Mouse (Mus musculus): ENCODE measurements around the gene Fcna. TPM values are rescaled to one million over a fixed set of nuclear protein-coding genes. Genes with fewer than 3 reads are reported as not detected.

Gene Fcna
- total RNA-seq, 2 experiments from 2014 or later, result 1.1 to 1.4 TPM

DNA sequence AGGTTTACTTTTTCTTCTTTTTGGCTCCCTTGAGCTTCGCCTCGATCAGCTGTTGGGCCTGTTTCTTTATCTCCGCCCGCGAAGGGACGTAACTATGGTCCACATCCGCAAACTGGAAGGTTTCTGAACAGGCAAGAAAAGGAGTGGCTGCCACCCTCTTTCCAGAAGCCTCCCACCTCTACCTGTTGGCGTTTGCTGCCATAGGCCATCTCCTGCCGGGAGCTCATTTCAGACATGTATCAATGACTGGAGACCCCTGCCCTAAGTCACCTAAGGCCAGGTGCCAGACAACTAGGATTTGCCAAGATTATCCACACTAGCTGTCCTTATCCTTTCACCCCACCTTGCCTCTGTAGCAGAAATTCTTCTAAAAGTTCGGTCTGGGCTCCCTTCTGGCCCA is 19.2 kb downstream of the Fcna start:
- no peak for DNase-seq (ENCODE audit: low spot score in 2 of 2)

DNA sequence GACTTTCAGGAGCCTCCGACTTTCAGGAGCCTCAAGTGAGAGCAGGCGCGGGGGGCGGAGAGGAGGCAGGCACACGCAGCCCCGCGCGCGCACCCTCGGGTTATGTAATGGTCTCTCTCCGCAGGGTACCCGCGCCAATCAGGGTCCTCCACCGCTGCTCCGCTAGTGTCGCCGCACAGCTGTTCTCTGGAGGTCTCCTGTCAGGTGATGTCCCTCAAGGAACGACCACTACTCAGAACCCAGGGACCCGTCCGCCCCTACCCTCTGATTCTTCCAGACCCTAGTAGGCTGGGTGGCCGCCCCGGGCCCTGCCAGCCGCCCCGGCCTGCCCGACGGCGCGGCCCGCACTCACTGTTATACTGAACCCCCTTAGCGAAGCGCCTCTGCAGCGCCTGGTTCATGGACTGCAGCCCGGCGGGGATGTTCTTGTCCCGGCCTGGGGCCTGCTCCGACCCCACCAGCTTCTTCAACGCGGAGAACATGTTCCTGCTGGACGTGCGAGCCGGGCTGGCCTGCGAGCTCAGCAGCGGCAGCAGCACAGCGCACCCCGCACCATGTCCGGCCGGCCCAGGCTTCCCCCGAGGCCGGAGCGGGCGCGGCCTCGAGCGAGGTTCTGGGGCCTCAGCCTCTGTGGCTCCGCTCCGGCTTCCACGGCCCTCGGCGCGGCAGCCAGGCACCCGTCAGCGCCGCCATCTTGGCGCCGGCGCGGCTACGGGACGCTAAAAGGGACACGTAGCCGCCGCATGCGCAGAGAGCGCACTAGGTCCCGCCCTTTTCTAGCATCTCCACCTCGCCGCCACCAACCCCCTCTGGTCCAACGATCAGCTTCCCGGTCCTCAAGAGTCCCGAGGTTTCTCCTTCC is 19.8 kb downstream of the Fcna start, which contains the start of gene Rabl6:
TSS of gene Rabl6 (minus strand) at position 761 of the 862 bp plus-strand sequence.
- peak; percentile 87 to 92 for DNase-seq (ENCODE audit: low spot score in 2 of 2)

DNA sequence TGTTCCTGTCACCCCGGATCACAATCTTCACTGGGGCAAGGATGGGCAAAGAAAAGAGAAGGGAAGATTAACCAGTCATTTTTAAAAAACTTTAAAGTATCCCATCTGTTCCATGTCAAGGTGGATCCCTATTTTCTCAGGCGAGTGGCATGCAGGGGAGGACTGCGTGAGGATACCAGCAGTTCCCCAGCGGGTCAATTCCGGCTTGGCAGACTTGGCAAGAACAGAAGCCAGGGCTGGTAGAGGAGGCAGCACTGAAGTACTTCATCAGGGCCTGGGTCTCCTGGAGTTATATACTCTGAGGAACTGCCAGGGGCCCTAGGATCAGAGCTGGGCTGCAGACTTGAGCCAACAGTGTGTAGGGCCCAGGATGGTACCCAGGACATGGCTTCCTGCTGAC is 25.3 kb downstream of the Fcna start:
- no peak for DNase-seq (ENCODE audit: low spot score in 2 of 2)

- no peak for DNase-seq (ENCODE audit: low spot score in 2 of 2)
Measured at GRCm38 (mm10) chr2:25600037-25600436, 27.8 kb downstream of the Fcna start.

DNA sequence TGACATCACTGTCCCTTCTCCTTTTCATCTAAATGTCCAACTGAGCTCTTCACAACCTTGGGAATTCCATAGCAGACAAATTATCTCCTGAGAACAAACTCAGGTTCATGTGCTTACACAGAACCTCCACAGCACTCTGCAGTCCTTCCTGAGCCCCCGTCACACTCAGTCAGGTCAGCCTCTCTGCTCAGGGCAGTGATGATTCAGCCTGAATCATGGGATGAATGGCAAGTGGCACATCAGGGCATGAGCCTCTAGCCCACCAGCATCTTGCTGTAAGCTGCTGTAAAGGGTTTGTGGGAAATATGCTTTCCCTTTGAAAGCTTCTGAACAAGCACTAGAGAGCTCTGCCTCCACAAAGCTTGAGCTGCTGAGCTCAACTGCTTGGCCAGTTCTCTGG is 29.1 kb downstream of the Fcna start:
- no peak for DNase-seq (ENCODE audit: low spot score in 2 of 2)

- no peak for DNase-seq (ENCODE audit: low spot score in 2 of 2)
Measured at GRCm38 (mm10) chr2:25596765-25597510, 30.9 kb downstream of the Fcna start.

GRCm38 (mm10) chr2:25591863-25592262 is 36.0 kb downstream of the Fcna start:
- DNase-seq (ENCODE audit: low spot score in 2 of 2), result peak in 1 of 2 experiments; percentile 48

GRCm38 (mm10) chr2:25588227-25588907 is 39.5 kb downstream of the Fcna start:
- no peak for DNase-seq (ENCODE audit: low spot score in 2 of 2)

DNA sequence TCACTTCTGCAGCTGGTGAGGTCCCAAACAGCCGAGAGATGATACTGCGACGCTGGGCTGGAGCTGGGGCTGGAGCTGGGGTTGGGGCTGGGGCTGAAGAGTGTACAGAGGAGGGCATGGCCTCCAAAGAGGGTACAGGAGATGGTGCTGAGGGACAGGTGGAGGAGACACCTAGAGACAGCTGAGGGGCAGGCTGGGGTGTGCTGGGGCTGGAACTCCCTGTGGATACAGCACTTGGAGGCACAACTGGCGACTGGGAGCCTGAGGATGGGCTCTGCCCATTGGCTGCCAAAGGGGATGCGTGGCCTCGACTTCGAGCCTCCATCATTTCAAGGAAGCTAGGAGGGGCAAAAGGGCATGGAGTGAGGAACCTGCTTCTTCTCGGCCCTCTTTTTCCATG is 40.5 kb downstream of the Fcna start:
- DNase-seq (ENCODE audit: low spot score in 2 of 2), result no peak

DNA sequence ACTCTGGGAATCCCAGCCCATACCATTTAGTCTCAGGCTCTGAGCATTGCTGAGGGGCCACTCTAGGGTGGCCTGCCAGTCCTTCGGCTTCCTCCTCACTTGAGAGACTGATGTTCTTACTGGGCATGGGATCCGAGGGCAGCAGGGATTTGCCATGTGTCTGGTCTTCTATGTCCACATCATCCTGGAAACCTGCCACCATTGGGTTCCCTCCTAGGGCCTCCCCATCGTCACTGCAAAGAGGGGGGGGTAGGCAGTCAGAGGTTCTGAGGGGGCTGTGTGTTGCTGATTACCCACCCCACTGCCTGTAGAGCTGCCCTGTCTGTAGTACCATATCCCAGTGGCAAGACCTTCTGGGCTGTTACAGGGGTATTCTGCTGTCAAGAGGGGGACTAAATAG is 42.2 kb downstream of the Fcna start:
- no peak for DNase-seq (ENCODE audit: low spot score in 2 of 2)

- peak in 1 of 2 experiments; percentile 30 for DNase-seq (ENCODE audit: low spot score in 2 of 2)
Measured at GRCm38 (mm10) chr2:25584856-25585255, 43.0 kb downstream of the Fcna start.

DNA sequence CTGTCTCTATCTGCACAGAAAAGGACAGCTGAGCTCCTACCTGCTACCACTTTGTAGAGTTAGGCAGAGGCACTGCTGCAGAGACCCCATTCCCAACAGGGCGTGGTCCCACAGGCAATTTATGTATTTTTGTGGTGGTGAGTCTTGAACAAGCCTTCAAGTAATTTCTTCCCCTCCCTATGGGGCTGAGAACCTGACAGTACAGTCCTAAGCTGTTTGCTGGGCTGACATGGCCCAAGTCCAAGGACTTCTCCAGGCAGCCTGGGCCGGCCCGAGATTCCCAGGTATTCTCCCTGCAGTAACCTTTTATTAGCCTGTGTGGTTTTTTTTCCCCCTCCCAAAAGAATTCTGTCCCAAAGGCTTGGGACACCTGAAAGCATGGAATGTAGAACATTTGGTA is 43.7 kb downstream of the Fcna start:
- DNase-seq (ENCODE audit: low spot score in 2 of 2), result no peak

DNA sequence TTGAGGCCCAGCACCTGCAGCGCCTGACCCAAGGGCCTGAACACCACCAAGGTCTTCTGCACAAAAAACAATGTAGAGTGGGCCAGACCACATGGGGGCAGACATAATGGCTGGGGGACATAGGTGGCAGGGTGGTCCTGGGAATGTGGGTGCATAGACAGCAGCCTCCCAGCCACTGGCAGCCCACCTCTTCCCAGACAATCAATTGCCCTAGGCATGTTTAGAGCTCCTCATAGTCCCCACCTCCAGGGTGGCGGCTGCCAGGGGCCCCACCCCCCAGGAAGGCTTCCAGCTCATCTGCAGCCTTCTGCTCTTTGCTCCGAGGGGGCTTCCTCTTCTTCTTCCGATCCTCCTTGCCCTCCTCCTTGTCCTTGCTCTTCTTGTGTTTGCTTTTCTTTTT is 44.3 kb downstream of the Fcna start:
- no peak for DNase-seq (ENCODE audit: low spot score in 2 of 2)

DNA sequence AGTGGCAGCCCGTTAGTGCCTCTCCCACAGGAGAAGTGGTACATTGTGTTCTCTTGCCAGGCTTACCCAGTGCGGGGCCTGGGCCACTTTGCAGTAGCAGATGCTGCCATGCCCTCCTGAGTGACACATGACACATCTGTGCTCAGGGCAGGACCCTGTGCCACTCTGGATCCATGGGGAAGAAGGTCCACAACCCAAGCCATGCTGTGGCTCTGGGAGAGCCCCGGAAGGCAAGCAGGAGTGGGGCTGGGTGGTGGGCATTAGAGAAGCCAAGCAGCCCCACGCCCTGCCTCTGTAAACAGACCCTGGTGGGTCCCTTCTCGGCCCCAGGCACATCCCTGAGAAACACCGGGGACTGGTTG is 44.7 kb downstream of the Fcna start:
- DNase-seq (ENCODE audit: low spot score in 2 of 2), result no peak

- DNase-seq (ENCODE audit: low spot score in 2 of 2), result peak; percentile 86 to 87
Measured at GRCm38 (mm10) chr2:25582466-25583119, 45.2 kb downstream of the Fcna start.

GRCm38 (mm10) chr2:25581901-25582301 is 45.9 kb downstream of the Fcna start:
- DNase-seq (ENCODE audit: low spot score in 2 of 2), result peak; percentile 49 to 54

- DNase-seq (ENCODE audit: low spot score in 2 of 2), result peak; percentile 73 to 81
Measured at GRCm38 (mm10) chr2:25581294-25581864, 46.5 kb downstream of the Fcna start, which contains the start of gene Ajm1. TSS of gene Ajm1 (minus strand) at chr2:25581757.

GRCm38 (mm10) chr2:25580621-25581101 is 47.2 kb downstream of the Fcna start:
- peak in 1 of 2 experiments; percentile 41 for DNase-seq (ENCODE audit: low spot score in 2 of 2)

DNA sequence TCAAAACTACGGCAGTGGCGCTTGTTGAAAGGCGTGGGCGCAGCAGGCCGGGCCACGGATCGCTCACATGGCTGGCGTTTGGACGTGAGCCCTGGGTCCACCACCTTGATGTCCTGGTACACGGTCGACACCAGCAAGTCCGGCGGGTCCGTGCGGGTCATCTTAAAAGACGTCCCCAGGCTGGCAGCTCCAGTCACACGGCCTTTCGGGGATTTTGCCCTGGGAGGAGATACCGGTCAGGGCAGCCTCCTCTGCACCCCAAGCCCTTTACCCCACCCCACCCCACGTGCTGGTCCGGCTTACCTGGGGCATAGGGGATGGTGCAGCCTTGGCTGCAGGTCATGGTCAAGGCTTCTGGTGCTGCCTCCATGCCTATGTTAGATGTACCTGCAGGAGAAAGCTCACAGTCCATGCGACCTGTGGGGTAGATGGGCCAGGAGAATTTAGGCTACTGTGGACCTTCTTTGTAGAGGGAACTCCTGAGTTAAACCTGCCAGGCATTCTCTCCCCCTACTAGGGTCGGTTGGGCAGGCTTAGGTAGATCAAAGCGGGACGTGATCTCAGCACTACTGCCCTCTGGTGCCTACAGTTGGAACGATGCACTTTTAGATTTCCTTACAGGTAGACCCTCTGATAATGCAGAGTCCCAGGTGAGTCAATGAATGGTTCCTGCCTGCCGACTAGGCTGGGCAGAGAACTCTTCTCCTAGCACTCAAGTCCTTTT is 47.9 kb downstream of the Fcna start:
- peak; percentile 51 to 58 for DNase-seq (ENCODE audit: low spot score in 2 of 2)

Measured in layer of hippocampus, postnatal 10 days (tissue).